In genomic region chr16:33824603-33825002, GRCm38 (mm10) we compare ENCODE assay signal across 22 mouse cellular contexts. TPM values are rescaled to one million over a fixed set of nuclear protein-coding genes. Genes with fewer than 3 reads are reported as not detected.
"Had no signal": no experiment of that assay in that cellular context is flagged by ENCODE, and none has a peak within 500 bp of the region (broad histone marks: within the 10 kb centered on the region; RNA-seq: fewer than 3 reads in every experiment).

No protein-coding gene starts in this region.

- H3K9ac ChIP-seq: kidney, embryonic 15.5 days; limb, embryonic 13.5 days; liver, embryonic 12.5 days; liver, embryonic 15.5 days; lung, embryonic 15.5 days; midbrain, embryonic 12.5 days; neural tube, embryonic 13.5 days had no signal

- H3K36me3 ChIP-seq: kidney, embryonic 15.5 days; limb, embryonic 10.5 days; limb, embryonic 13.5 days; liver, embryonic 12.5 days; liver, embryonic 15.5 days; lung, embryonic 15.5 days; midbrain, embryonic 12.5 days; neural tube, embryonic 13.5 days had no signal

- H3K27ac ChIP-seq: kidney, embryonic 15.5 days; limb, embryonic 10.5 days; limb, embryonic 13.5 days; liver, embryonic 12.5 days; liver, embryonic 15.5 days; lung, embryonic 15.5 days; midbrain, embryonic 12.5 days; neural tube, embryonic 13.5 days; stomach, postnatal 0 days had no signal

- H3K9me3 ChIP-seq: kidney, embryonic 15.5 days; limb, embryonic 10.5 days; limb, embryonic 13.5 days; liver, embryonic 12.5 days; liver, embryonic 15.5 days; lung, embryonic 15.5 days; midbrain, embryonic 12.5 days; neural tube, embryonic 13.5 days had no signal

- ATAC-seq: intestine, postnatal 0 days; liver, embryonic 12.5 days; midbrain, embryonic 16.5 days had no signal

- H3K4me3 ChIP-seq: kidney, embryonic 15.5 days; limb, embryonic 10.5 days; limb, embryonic 13.5 days; liver, embryonic 12.5 days; liver, embryonic 15.5 days; lung, embryonic 15.5 days; midbrain, embryonic 12.5 days; myocyte; neural tube, embryonic 13.5 days had no signal

- DNase-seq: kidney, adult 2 months; kidney, postnatal 10 days; kidney, postnatal 36 days; liver; lung, adult 18-20 months; lung, postnatal 10 days; lung, postnatal 4 days; right cerebral cortex, postnatal 4 days; thymus, postnatal 25 days had no signal

- H3K4me2 ChIP-seq: kidney, embryonic 15.5 days; limb, embryonic 13.5 days; liver, embryonic 12.5 days; liver, embryonic 15.5 days; lung, embryonic 15.5 days; midbrain, embryonic 12.5 days; neural tube, embryonic 13.5 days had no signal

RNA-seq across cellular contexts. Expression of gene Muc13, which starts 30.8 kb away (rescaled TPM):
- total RNA-seq: layer of hippocampus, postnatal 14 days had no signal
- polyA plus RNA-seq: midbrain, embryonic 16.5 days; neural tube, embryonic 13.5 days had no signal
